Mouse (Mus musculus) kidney, embryonic 16.5 days (tissue): ENCODE measurements around the gene Plekhm2. TPM values are rescaled to one million over a fixed set of nuclear protein-coding genes. Genes with fewer than 3 reads are reported as not detected.
A peak's percentile ranks its signal among the peaks of the same experiment; 100 is the strongest.

Experiments used
- ATAC-seq: fragments of 200-750 bp; cut with Nextera tagmentation; 2 replicates; pipeline ENCODE4 v1.8.0; 2017; ENCODE audit warnings: moderate TSS enrichment; ENCODE audit not compliant: low FRiP score, low TSS enrichment
- H3K27ac ChIP-seq: fragments of 300-500 bp; sonication (generic); 2 replicates; pipeline ENCODE4 v1.5.1; 2014; ENCODE audit warnings: low read length
- H3K27me3 ChIP-seq: fragments of 300-500 bp; sonication (generic); 2 replicates; pipeline ENCODE4 v1.6.1; 2014; ENCODE audit warnings: low read length, control low read depth, mixed read lengths; ENCODE audit not compliant: insufficient read depth
- H3K36me3 ChIP-seq: fragments of 300-500 bp; sonication (generic); 2 replicates; pipeline ENCODE4 v1.6.1; 2014; ENCODE audit warnings: low read length, control low read depth, mixed read lengths; ENCODE audit not compliant: insufficient read depth
- H3K4me1 ChIP-seq: fragments of 300-500 bp; sonication (generic); 2 replicates; pipeline ENCODE4 v1.6.1; 2014; ENCODE audit warnings: low read length, control low read depth, mixed read lengths; ENCODE audit not compliant: insufficient read depth
- H3K4me2 ChIP-seq: fragments of 300-500 bp; sonication (generic); replicated peaks from 2 replicates; pipeline ENCODE4 v1.6.1; 2014; ENCODE audit warnings: low read depth, low read length
- H3K4me3 ChIP-seq: fragments of 300-500 bp; sonication (generic); 2 replicates; pipeline ENCODE4 v1.5.1; 2014; ENCODE audit warnings: mild to moderate bottlenecking, low read length
- H3K9ac ChIP-seq: fragments of 300-500 bp; sonication (generic); replicated peaks from 2 replicates; pipeline ENCODE4 v1.6.1; 2014; ENCODE audit warnings: low read length
- H3K9me3 ChIP-seq: fragments of 300-500 bp; sonication (generic); 2 replicates; pipeline ENCODE4 v1.6.1; 2016; ENCODE audit warnings: low read length, control low read depth
- WGBS: fragments of 180-500 bp; shearing (Covaris S2); extraction: QIAGEN DNeasy Blood & Tissue Kit; methylation state at CpG from one replicate; pipeline ENCODE4 v1.1.7; 2014; 5-methylcytosine and 5-hydroxymethylcytosine counted together
- polyA plus RNA-seq: library from polyadenylated mRNA; unstranded; fragments of >200 nt; fragmentation: Nextera tagmentation; extraction: Ambion mirVana; gene quantifications from 2 replicates; pipeline ENCODE4 v1.2.1, GENCODE M21; 2015

Plekhm2 gene
- polyA plus RNA-seq, 1 experiment from 2014 or later = 6.4 TPM

GRCm38 (mm10) chr4:141664011-141664745 lies 521 bp downstream of the Plekhm2 start:
- peaks cover 14% of the 10 kb centered on the region for H3K4me1 ChIP-seq
- H3K36me3 ChIP-seq = 0 out of 2 replicates have a peak, but pooled peaks cover 10% of the 10 kb centered on the region
- no peaks in the 10 kb centered on the region for H3K9me3 ChIP-seq
- peak overlapping the region; percentile 74 for H3K27ac ChIP-seq
- ATAC-seq = peak; percentile 82
- peak overlapping the region; percentile 64 for H3K4me3 ChIP-seq
- H3K27me3 ChIP-seq = no peaks in the 10 kb centered on the region
- peak overlapping the region; percentile 97 for H3K9ac ChIP-seq
- WGBS = under 1% methylated on average over 27 of the region's 60 CpGs
- H3K4me2 ChIP-seq = peak overlapping the region; percentile 95

GRCm38 (mm10) chr4:141663122-141663931 lies 1.4 kb downstream of the Plekhm2 start:
- H3K4me3 ChIP-seq = peak overlapping the region; percentile 64
- no peaks in the 10 kb centered on the region for H3K27me3 ChIP-seq
- 3% methylated on average over 46 of the region's 47 CpGs for WGBS
- no peaks in the 10 kb centered on the region for H3K9me3 ChIP-seq
- peak overlapping the region; percentile 97 for H3K9ac ChIP-seq
- peak; percentile 33; the same call in 1 of the 2 replicates for ATAC-seq
- peaks cover 16% of the 10 kb centered on the region; the same call in 1 of the 2 replicates for H3K36me3 ChIP-seq
- peaks cover 14% of the 10 kb centered on the region for H3K4me1 ChIP-seq
- peak overlapping the region; percentile 74 for H3K27ac ChIP-seq
- peak overlapping the region; percentile 95 for H3K4me2 ChIP-seq

GRCm38 (mm10) chr4:141660884-141661283 lies 3.8 kb downstream of the Plekhm2 start:
- Histone ChIP-seq H3K4me3 (no peak overlapping the region), H3K9ac (no peak overlapping the region), H3K27me3 (no peaks in the 10 kb centered on the region), H3K9me3 (no peaks in the 10 kb centered on the region), H3K36me3 (peaks cover 16% of the 10 kb centered on the region; the same call in 1 of the 2 replicates), H3K4me1 (peaks cover 14% of the 10 kb centered on the region), H3K4me2 (no peak overlapping the region), H3K27ac (no peak overlapping the region)
- WGBS = 90% methylated on average over 11 of the region's 11 CpGs
- ATAC-seq = no peak

- ATAC-seq = no peak
- Histone ChIP-seq H3K4me2 (no peak overlapping the region), H3K4me1 (peaks cover 11% of the 10 kb centered on the region), H3K36me3 (peaks cover 16% of the 10 kb centered on the region; the same call in 1 of the 2 replicates), H3K27me3 (no peaks in the 10 kb centered on the region), H3K9me3 (no peaks in the 10 kb centered on the region), H3K4me3 (no peak overlapping the region), H3K9ac (no peak overlapping the region), H3K27ac (no peak overlapping the region)
- WGBS = 64% methylated on average over 4 of the region's 4 CpGs
These were observed 5.0 kb downstream of the Plekhm2 start for GRCm38 (mm10) chr4:141659739-141660138.

- H3K9me3 ChIP-seq = no peaks in the 10 kb centered on the region
- H3K4me1 ChIP-seq = peaks cover 8% of the 10 kb centered on the region
- no peak overlapping the region for H3K4me2 ChIP-seq
- H3K4me3 ChIP-seq = no peak overlapping the region
- no peaks in the 10 kb centered on the region for H3K27me3 ChIP-seq
- H3K36me3 ChIP-seq = peaks cover 16% of the 10 kb centered on the region; the same call in 1 of the 2 replicates
- ATAC-seq = no peak
- whole genome bisulfite sequencing = 92% methylated on average over 6 of the region's 6 CpGs
- no peak overlapping the region for H3K27ac ChIP-seq
- no peak overlapping the region for H3K9ac ChIP-seq
These were observed 5.7 kb downstream of the Plekhm2 start for GRCm38 (mm10) chr4:141658846-141659484.

GRCm38 (mm10) chr4:141656932-141657331 lies 7.8 kb downstream of the Plekhm2 start:
- WGBS = 87% methylated on average over 8 of the region's 8 CpGs
- H3K4me1 ChIP-seq = no peaks in the 10 kb centered on the region
- no peak overlapping the region for H3K27ac ChIP-seq
- H3K9me3 ChIP-seq = no peaks in the 10 kb centered on the region
- H3K4me2 ChIP-seq = no peak overlapping the region
- no peaks in the 10 kb centered on the region for H3K27me3 ChIP-seq
- no peak overlapping the region for H3K9ac ChIP-seq
- no peak overlapping the region for H3K4me3 ChIP-seq
- ATAC-seq = no peak
- peaks cover 21% of the 10 kb centered on the region; the same call in 1 of the 2 replicates for H3K36me3 ChIP-seq

GRCm38 (mm10) chr4:141655908-141656608 lies 8.6 kb downstream of the Plekhm2 start:
- ATAC-seq = no peak
- WGBS = 81% methylated on average over 12 of the region's 12 CpGs
- Histone ChIP-seq H3K36me3 (peaks cover 25% of the 10 kb centered on the region; the same call in 1 of the 2 replicates), H3K27ac (no peak overlapping the region), H3K27me3 (no peaks in the 10 kb centered on the region), H3K4me1 (no peaks in the 10 kb centered on the region), H3K9me3 (no peaks in the 10 kb centered on the region), H3K9ac (no peak overlapping the region), H3K4me2 (no peak overlapping the region), H3K4me3 (no peak overlapping the region)

- peaks cover 21% of the 10 kb centered on the region; the same call in 1 of the 2 replicates for H3K36me3 ChIP-seq
- H3K4me2 ChIP-seq = no peak overlapping the region
- no peak for ATAC-seq
- no peaks in the 10 kb centered on the region for H3K4me1 ChIP-seq
- H3K4me3 ChIP-seq = no peak overlapping the region
- H3K27me3 ChIP-seq = no peaks in the 10 kb centered on the region
- H3K27ac ChIP-seq = no peak overlapping the region
- 91% methylated on average over 6 of the region's 6 CpGs for WGBS
- no peaks in the 10 kb centered on the region for H3K9me3 ChIP-seq
- H3K9ac ChIP-seq = no peak overlapping the region
These were observed 10.2 kb downstream of the Plekhm2 start for GRCm38 (mm10) chr4:141654509-141654908.

- H3K4me2 ChIP-seq = no peak overlapping the region
- no peaks in the 10 kb centered on the region for H3K27me3 ChIP-seq
- 92% methylated on average over 13 of the region's 13 CpGs for WGBS
- H3K4me1 ChIP-seq = no peaks in the 10 kb centered on the region
- H3K9ac ChIP-seq = no peak overlapping the region
- H3K4me3 ChIP-seq = no peak overlapping the region
- ATAC-seq = no peak
- peaks cover 20% of the 10 kb centered on the region; the same call in 1 of the 2 replicates for H3K36me3 ChIP-seq
- H3K27ac ChIP-seq = no peak overlapping the region
- H3K9me3 ChIP-seq = no peaks in the 10 kb centered on the region
These were observed 10.9 kb downstream of the Plekhm2 start for GRCm38 (mm10) chr4:141653813-141654212.
